Mouse (Mus musculus) thymus, postnatal 4 days (tissue): ENCODE data around the gene Prune1.
"Not testable (repeated sequence)": the region's sequence is repeated elsewhere in the genome, so short reads cannot be mapped to it uniquely, and the experiment has no call there.

Experiments used
- DNase-seq: peaks from one replicate; pipeline ENCODE4 v3.0.0; 2021

The Prune1 gene

DNA sequence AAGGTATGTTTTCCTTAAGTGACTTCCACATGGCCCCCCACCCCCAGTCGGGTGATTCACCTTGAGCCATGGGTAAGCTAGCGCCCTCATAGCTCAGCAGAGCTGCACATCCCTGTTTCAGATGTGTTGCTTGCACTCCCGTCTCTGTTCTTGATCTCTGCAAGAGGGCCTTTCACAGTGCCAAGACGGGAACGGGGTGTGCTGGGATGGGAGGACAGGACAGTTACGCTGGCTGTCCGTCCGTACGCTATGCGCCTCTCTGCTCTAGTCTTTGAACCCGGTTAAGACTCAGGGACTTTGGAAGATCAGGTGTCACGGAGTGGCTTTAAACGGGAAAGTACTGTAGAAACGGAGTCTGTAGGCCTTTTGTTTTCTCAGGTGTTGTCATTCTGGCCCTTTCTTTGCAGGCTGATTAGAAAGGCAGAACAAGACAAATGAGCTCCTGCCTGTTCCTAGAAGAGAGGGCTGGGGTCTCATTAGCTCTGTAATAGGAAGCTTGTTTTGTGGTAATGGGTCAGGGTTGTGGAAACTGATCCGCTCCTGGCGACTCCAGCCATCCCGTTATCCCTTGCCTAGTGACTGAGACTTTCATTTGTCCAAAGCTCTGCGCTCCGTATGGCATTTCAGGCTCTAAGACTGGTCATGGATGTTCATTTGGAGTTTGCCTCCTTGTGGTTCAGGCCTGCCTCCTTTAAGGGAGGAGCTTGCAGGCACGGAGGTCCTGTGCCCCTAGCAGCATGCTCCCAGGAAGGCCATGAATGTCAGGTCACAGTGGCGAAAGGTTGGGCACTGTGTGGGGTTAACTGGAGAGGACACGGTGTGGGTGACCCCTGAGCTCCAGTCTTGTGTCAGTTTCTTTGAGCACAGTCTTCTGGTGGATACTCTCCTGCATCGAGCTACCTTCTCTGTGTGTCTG is 46.2 kb downstream of the Prune1 start:
- no peak for DNase-seq

DNA sequence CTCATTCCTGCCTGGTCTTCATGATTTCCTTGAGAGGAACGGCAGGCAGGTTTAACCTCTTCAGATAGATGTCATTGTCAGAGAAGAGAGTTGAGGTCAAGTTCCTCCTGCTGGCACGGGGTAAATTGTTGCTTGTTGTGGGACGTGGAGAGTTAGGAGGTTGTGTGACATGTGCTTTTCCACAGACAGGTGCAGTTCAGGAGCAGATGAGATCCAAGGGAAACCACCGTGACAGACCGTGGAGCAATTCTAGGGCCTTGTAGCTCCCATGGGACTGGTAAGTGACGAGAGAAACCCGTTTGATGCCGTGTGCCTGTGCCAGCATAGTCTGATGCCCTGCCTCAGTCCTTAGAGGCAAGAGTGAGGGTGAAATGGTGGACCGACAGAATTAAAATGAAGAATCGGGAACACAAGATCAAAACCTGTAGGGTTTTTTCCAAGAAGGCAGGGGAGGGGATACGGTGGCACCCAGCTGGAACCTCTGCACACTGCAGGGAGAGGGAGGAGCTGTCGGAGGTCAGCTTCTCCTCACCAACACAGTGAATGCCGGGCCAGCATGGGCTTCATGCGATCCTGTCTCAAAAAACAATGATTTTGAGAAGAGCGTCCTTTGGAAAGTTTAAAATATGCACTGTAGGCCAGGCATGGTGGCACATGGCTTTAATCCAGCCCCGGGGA is 48.4 kb downstream of the Prune1 start:
- DNase-seq, result no peak

DNA sequence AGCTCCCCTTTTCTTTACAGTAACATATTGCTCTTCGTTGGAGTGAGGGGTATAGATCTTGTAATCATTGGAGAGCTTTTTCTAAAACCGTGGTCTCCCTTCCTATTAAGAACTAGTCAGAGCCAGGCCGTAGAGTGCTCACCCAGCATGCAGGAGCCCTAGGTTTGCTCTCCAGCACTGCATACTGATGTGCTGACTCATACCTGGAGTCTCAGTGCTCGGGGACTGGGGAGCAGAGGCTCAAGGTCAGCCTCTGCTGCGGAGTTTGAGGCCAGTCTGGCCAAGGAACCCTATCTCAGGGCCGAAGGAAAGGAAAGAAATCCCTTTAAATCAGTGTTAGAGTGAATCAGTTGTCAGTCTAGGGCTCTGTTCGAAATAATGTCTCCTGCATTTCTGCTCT is 49.1 kb downstream of the Prune1 start:
- no peak for DNase-seq

DNA sequence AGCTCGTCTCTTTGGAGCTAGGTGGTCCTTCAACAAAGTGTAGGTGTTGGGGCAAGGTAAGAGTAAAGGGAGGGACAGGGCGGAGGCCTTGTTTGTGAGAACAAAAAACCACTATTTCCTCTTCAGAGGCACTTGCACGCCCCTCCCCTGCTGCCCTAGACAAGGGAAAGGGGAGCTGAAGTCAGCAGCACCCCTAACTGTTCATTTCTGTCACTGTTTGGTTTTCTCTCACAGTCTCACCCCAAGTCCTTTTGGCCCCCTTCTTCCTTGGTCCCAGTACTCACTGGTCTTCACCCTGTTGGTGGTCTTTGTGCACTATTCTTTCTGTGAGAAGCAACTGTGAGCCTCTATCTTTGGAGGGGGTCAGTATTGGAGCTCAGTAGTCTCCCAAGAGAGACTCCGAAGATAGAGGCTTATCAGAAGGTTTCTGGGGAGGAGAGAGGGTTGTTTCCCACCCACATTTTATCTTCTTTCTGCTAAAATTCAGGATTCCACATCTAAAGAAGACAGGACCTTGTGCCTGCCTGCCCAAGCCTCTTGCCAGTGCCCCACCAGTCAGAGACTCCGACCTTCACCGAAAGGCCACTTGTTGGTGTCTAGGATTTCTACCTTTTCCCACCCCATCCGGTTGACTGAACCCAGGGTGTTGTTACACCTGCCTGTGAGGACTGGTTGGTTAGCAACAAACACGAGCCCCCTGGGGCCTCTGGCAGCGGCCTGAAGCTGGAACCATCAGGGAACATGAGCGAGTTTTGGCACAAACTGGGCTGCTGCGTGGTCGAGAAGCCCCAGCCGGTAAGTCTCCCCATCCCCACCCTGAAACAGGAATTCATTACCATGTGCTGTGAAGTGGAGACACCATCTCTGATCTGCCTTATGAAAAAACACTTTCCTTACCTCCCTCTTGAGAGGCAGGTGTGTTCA is 50.3 kb downstream of the Prune1 start, which contains the start of gene Mllt11:
Gene Mllt11, minus strand, starts transcription at position 874 of the 924 bp plus-strand sequence.
- DNase-seq, result peak; percentile 74

DNA sequence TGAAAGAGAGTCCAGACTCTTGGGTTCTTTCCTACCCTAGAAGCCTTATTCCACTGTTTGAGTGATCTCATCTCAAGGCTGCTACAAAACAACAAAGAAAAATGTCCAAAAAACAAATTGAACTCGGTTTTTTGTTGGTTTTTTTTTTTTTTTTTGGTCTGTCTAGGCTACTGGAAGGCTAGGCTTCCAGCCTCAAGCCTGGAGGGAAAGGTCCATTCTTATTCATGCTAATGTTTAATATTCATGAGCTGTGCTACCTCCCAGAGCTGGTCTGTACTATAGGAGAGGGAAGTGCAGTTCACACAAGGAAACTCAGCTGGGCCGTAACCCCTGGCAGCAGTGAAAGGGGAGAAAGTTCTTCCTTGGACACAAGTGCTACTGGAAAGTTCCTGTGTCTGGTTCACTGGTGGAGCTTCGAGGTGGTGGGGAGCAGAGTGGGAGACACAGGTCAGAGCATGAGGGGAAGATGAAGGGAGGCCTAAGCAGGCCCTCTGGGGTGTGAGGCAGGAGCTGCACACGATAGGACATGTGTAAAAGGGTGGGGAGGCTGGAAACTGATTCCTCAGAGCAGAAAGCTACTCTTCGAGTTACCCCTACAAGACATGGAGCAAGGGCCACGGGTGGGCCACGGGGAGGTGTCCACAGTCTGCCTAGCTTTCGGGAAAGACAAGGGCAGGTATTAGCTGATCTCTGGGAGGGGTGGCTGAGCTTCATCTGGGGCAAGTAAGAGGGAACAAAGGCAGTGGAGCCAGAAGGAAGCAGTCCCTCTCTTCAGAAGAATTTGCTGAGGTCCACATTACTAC is 51.2 kb downstream of the Prune1 start:
- peak; percentile 53 for DNase-seq

DNA sequence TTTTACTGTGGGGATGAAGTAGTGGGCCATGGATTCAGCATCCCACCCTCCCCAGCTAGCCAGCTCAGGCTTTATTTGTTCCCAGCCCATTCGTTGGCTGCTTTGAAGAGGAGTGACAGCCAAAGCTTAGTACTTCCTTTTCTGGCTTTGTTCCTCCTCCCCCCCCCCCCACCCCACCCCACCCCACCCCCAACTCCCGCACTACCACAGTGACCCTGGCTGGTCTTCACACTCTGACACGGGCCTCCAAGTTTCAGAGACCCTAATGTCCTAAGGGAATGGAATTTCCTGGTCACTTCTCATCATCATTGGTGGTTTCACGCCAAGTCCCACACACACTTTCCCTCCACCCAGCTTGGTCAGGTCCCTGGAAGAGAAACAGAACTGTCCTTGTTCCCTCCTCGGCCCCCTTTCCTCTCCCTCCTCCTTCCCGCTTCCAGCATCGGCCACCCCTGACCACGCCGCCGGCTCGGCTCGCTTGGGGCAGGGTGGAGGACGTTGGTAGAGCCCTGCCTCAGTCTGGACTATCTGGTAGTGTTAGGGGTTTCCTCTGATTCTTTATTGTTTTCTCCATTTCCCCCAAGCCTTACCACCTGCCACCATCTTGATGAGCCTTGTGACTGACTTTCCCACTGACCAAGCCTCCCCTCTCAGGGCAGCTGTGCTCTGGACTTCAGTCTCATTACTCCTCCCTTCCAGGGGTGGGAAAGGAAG is 51.9 kb downstream of the Prune1 start:
- peak; percentile 56 for DNase-seq

DNA sequence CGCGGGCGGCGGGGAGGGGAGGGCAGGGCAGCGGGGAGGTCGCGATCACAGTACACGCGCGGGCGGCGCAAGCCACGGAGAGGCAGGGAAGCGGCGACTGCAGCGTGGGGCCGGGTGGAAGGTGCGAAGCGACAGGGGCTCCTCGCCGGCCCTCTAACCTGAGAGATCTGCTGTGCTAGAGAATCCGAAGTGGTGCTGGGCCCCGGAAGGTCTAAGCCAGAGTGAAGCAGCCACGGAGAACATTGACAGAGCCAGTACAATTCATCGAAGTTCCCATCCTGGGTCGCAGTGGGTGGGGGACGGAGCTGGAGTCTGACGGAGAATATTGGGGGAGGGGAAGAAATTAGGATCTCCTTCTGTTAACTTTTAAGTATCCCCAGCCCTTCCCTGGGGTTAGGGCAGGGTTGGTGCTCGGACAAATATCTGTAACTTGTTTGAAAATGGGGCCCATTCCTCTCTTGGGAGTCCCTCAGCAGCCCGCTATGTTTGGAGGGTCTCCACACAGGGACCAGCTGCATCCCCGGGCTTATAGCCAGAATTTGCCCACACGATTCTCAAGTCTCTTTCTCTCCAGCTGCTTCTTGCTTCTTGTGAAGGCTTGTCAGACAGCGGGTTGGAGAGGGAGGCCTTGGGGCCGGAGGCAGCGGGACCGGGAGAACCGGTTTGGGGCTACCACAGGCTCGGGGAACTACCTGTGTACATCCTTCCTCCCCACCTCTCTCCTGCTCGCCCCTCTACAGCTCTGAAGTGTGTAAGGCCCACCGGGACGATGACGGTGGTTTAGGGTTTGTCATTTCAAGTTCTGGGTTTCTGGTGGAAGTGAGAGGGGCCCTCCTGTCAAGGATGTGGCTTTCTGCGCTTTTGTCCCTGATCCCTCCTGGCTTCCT is 52.7 kb downstream of the Prune1 start:
- peak; percentile 63 for DNase-seq

DNA sequence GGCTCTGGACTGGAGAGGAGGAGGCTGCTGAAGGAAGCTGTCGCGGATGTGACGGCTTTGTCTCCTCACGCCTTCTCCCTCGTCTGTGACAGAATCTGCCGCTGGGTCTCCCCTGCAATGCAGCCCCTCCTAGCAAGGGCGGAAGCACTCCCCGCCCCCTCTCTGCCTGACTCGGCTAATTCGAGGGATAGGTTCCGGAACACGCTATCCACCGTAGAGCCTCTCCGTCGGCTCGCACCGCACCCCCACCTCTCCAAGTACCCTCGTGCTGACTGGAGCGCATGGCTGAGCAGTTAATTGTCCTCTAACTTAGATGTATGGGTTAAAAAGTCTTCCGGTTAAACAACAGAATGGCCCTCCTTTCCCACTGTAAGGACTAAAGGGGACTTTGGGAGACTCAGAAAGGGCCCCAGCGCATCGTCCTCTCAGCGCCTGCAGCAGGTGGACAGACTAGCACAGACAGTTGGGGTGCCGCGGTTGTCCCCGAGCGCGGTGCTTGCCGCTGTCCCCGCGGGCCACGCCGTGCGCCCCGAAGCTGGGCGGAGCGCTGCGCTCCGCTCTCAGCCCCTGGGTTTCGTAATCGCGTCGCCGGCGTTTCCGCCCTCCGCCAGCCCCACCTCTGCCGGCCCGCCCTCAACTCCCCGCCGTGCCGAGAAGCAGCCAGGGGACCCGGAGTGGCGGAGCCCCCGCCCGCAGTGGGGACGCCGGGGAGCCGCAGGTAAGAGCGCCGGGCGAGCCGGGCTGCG is 53.6 kb downstream of the Prune1 start, which contains the start of gene Cdc42se1:
Gene Cdc42se1, plus strand, starts transcription at position 585 of the 746 bp plus-strand sequence.
- peak; percentile 92 for DNase-seq

DNA sequence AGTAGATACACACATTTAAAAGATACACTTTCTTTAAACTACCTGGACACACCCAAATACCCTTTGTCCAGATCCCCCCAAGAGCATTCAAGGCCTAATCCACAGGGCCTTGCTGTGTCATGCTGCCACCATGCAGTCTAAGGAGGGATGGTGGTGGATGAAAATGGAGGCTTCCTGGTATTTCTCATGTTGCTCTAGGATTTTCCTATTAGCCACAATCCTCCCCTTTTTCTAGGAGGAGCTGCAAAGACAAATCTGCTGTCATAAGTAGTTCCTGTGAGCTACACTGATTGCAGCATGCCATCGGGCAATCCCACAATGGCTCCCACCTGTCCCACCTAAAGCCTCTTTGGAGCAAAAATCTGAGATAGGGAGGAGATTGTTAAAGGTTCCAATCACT is 54.7 kb downstream of the Prune1 start:
- DNase-seq, result no peak

DNA sequence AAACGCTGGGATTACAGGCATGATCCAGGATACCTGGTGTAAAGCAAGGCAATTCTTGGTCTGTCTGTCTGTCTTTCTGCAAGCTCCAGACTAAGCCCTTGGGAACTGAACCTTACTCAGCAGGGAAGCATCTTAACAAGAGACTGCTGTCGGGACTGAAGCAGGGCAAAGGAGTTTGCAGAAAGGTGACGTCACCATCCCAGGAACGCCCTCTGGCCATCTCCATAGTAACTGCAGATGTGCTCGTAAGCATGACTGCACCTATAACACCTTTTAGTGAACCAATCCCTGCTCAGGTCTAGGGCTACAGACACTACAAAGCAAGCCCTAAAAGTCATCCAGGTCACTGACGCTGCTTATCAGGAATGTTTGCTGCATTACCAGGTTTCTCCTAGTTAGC is 57.6 kb downstream of the Prune1 start:
- no peak for DNase-seq

DNA sequence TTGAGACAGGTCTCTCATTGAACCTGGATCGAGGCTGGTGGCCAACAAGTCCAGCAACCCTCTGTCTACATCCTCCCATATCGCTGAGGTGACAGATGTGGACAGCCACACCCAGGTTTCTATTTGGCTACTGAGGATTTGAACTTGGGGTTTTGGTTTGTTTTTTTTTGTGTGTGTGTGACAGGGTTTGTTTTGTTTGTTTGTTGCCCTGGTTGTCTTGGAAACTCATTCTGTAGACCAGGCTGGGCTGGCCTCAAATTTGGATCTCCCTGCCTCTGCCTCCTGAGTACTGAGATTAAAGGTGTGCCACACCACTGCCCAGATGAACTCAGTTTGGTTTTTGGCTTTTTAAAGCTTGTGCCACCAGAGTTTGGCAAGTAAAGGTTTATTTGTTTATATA is 58.8 kb downstream of the Prune1 start:
- no peak for DNase-seq

DNA sequence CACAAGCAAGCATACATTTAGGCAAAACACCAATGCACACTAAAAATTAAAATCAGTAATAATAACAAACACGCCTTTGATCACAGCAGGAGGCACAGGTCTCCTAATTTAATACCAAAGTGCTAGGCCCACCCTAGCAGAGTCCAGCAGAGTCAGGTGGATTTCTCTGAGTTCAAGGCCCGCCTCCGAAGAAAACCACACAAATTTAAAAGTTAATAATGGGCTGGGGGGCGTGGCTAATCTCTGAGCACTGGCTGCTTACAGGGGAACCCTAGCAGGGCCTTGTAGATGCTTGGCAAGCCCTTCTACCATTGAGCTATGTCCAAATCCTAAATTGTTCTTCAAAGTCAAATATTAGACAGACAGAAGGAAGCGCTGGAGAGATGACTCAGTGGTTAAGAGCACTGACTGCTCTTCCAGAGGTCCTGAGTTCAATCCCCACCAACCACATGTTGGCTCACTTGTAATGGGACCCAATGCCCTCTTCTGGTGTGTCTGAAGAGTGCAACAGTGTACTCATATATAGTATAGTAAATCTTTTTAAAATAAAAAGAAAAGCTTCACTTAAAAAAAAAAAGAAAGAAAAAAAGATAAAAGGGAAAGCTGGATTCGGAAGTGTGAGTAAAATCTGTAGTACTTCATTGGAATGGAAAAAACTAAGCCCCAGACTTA is 63.3 kb downstream of the Prune1 start:
- peak; percentile 48 for DNase-seq

DNA sequence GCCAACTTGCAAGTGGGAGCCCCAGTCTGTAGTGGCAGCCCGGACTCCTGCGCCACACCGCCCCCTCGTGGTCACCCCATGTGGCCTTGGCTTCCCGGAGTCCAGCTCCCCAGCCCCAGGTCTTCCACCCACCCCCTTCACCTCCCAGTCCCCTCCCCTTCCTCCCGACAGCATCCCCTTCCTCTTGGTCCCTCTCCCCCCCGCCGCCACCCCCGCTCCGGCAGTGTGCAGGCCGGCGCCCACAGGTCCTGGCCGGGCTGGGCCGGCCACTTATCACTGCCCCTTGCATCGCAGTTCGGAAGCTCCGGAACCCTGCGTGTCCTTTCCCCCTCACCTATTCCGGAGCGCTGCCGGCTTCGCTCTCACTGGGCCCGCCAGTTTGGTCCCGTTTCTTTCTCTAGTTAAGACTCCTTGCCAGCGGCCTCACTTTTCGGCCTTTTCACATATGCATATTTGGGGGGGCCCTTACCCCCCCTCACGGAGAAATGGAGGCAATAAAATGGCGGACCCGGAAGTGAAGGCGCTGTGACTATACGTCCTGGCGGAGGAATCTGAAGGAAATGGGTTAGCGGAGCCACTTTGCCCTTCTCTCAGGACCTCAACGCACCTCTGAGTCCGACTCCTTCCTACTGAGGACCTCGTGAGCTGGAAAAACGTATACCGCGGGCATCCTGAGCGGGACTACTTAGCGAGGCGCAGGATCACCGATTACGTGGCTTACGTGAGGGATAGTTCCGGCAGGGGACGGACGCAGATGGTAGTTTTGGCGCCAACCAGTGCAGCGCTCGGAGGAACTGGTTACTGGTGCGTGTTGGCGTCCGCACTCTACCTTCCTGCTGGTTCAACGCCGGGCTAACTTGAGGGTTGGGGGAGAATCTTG is 64.4 kb downstream of the Prune1 start, which contains the start of gene Gabpb2:
Gene Gabpb2, minus strand, starts transcription at position 662 of the 880 bp plus-strand sequence.
- peak; percentile 99 for DNase-seq

DNA sequence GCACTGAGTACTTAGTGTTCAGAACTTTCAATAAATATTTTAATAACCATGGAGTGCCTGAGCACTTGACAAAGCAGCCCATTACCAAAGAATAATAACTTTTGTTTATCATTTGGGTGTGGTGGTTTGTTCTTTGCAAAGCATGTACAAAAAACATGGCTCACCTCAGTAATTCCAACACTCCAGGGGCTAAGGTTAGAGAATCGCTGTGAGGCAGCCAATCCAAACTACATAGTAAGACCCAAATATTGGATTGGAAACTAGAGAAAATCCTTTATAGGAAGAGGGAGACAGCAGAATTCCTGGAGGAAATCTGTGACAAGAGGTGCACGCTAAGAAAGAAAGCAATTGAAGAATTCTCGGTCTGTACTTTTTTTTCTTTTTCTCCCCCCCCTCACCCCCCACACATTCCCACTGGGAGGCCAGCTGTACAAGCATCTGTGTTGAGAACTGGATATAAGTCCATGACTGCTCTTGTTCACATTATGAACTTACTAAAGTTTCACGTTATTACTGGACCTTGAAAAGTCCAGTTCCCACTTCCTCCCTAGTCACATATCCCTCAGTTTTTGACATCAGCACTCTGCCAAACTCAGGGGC is 65.1 kb downstream of the Prune1 start:
- no peak for DNase-seq

DNA sequence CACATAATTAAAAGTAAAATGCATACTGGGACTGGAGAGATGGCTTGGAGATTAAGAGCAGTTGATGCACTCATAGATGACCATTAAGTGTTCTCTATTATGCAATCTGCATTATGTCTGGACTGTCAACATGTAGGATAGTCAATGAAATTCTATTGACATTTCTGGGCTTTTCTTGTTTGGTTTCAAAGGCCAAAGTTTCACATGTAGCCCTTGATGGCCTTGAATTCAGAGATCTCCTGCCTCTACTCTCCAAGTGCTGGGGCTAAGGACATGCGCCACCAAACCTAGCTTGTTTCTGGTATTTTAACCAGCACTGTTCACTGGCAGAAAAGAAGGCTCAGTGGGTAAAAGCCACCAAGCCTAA is 68.3 kb downstream of the Prune1 start:
- DNase-seq, result no peak

DNA sequence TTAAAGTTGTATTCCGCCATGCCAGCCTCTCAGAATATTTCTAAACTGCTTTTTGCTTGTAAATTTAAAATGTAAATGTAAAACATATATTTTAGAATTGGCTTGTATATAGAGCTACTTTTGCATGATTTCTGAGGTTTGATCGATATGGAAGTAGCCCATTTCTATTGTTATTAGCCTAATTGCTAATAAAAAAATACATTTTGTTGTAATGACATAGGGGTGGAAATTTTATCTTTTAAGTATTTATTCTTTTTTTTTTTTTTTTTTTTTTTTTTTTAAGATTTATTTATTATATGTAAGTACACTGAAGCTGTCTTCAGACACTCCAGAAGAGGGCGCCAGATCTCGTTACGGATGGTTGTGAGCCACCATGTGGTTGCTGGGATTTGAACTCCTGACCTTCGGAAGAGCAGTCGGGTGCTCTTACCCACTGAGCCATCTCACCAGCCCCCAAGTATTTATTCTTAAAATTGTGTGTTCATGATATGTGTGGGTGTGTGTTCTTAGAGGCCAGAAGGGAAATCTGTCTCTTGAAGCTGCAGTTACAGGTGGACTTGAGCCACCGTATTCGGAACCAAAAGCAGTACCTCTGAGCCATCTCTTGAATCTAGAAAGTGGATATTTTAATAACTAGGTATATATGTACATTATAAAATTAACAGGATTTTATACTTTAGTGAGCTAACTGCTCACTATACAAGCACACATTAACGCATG is 68.8 kb downstream of the Prune1 start:
- not testable (repeated sequence) for DNase-seq

DNA sequence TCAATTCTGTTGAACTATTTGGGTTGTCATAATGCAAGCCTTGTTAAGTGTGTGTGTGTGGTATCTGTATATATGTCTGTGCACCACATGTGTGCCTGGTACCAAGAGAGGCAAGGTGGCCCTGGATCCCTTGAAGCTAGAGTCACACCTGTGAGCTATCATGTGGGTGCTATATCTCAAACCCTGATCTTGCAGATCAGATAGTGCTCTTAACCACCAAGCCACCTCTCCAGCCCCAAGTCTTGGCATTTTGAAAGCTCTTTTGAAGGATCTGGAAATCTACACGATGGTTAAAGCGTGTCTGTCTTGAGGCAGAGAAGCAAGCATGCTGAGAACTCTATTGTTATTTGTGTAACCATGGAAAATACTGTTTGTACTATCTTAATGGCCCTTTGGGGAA is 71.3 kb downstream of the Prune1 start:
- DNase-seq, result peak; percentile 48
